Mouse (Mus musculus): ENCODE measurements around the gene Gm45808.
"Not testable (repeated sequence)": the region's sequence is repeated elsewhere in the genome, so short reads cannot be mapped to it uniquely, and the experiment has no call there.

The Gm45808 gene

GRCm38 (mm10) chr7:45509181-45509882 is 22.7 kb upstream of the Gm45808 start:
- peak; percentile 52 for DNase-seq (ENCODE audit: low spot score)

- peak; percentile 90 for DNase-seq (ENCODE audit: low spot score)
Observed at GRCm38 (mm10) chr7:45508561-45508960, 21.9 kb upstream of the Gm45808 start.

GRCm38 (mm10) chr7:45507583-45507982 is 21.0 kb upstream of the Gm45808 start:
- no peak for DNase-seq (ENCODE audit: low spot score)

- no peak for DNase-seq (ENCODE audit: low spot score)
Observed at GRCm38 (mm10) chr7:45498427-45498826, 11.8 kb upstream of the Gm45808 start.

GRCm38 (mm10) chr7:45494548-45494947 is 7.9 kb upstream of the Gm45808 start:
- no peak for DNase-seq (ENCODE audit: low spot score)

- no peak for DNase-seq (ENCODE audit: low spot score)
Observed at GRCm38 (mm10) chr7:45492951-45493350, 6.3 kb upstream of the Gm45808 start.

GRCm38 (mm10) chr7:45492225-45492844 is 5.7 kb upstream of the Gm45808 start:
- DNase-seq (ENCODE audit: low spot score): no peak

- no peak for DNase-seq (ENCODE audit: low spot score)
Observed at GRCm38 (mm10) chr7:45491264-45491663, 4.7 kb upstream of the Gm45808 start.

GRCm38 (mm10) chr7:45490822-45491221 is 4.2 kb upstream of the Gm45808 start:
- DNase-seq (ENCODE audit: low spot score): no peak

- DNase-seq (ENCODE audit: low spot score): peak; percentile 59
Observed at GRCm38 (mm10) chr7:45489578-45489977, 3.0 kb upstream of the Gm45808 start.

GRCm38 (mm10) chr7:45488293-45489204 is 1.9 kb upstream of the Gm45808 start, which contains the start of gene Dhdh:
Gene Dhdh, minus strand, starts transcription at chr7:45488805.
- DNase-seq (ENCODE audit: low spot score): no peak

- DNase-seq (ENCODE audit: low spot score): no peak
Observed at GRCm38 (mm10) chr7:45487861-45488292, 1.3 kb upstream of the Gm45808 start.

GRCm38 (mm10) chr7:45486158-45486557 is 453 bp downstream of the Gm45808 start:
- no peak for DNase-seq (ENCODE audit: low spot score)

GRCm38 (mm10) chr7:45484985-45485384 is 1.6 kb downstream of the Gm45808 start:
- not testable (repeated sequence) for DNase-seq (ENCODE audit: low spot score)

- no peak for DNase-seq (ENCODE audit: low spot score)
Observed at GRCm38 (mm10) chr7:45482166-45482565, 4.4 kb downstream of the Gm45808 start.

GRCm38 (mm10) chr7:45481374-45481927 is 5.2 kb downstream of the Gm45808 start, which contains the start of gene Tulp2:
Gene Tulp2, plus strand, starts transcription at chr7:45481877.
- DNase-seq (ENCODE audit: low spot score): peak; percentile 70

GRCm38 (mm10) chr7:45480310-45480709 is 6.3 kb downstream of the Gm45808 start:
- DNase-seq (ENCODE audit: low spot score): not testable (repeated sequence)

GRCm38 (mm10) chr7:45478774-45479173 is 7.8 kb downstream of the Gm45808 start:
- no peak for DNase-seq (ENCODE audit: low spot score)

GRCm38 (mm10) chr7:45477003-45477402 is 9.6 kb downstream of the Gm45808 start:
- DNase-seq (ENCODE audit: low spot score): no peak

- DNase-seq (ENCODE audit: low spot score): no peak
Observed at GRCm38 (mm10) chr7:45476453-45476852, 10.2 kb downstream of the Gm45808 start.

GRCm38 (mm10) chr7:45475291-45475969 is 11.2 kb downstream of the Gm45808 start:
- DNase-seq (ENCODE audit: low spot score): no peak
